Mouse (Mus musculus): ENCODE measurements at regions not wholly inside any gene's neighbourhood (a gene's known extent, or its start where the extent isn't known, plus 50 kb on each side); places are given as distances from the start of the nearest gene placed in this dataset.

GRCm38 (mm10) chr13:81852309-81852978 is 69.6 kb downstream of the Cetn3 start:
- in situ Hi-C loops (cut with MseI, MboI), result no loop called here

GRCm38 (mm10) chr13:81856072-81856471 is 73.2 kb downstream of the Cetn3 start:
- in situ Hi-C loops (cut with MseI, MboI), result no loop called here

- in situ Hi-C loops (cut with MseI, MboI), result no loop called here
Observed at GRCm38 (mm10) chr13:81860683-81861082, 77.8 kb downstream of the Cetn3 start.

DNA sequence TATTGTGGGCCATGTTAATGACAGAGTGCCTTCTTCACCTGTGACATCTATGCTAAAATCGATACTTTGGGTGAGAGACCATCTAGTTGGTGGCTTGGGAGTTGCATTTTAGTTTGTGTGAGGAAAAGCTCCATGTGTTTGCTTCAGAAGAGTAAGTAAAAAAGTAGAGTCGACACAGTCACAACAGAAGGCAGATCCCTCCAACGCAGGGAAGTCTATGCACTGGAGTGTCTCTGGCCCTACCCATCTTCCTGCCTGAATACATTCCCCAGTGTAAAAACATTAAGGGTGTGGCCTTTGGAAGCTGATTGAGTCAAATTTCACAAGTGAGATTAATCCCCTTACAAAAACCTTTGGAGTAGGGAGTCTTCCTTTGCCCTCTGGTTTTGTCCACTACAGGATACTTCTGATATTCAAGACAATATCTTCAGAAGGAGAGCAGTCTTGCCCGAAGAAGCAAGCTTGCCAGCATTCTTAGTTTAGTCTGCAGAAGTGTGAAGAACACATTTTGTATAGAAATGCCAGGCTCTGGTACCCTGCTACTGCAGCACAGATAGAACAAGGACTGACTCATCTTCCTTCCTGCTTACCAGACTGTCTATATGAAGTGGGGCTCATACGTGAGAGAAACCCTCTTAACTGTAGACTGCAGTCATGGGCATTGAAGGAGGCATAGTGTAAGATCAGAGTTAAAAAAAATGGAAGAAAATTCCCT is 79.2 kb downstream of the Cetn3 start:
- in situ Hi-C loops (cut with MseI, MboI), result no loop called here

DNA sequence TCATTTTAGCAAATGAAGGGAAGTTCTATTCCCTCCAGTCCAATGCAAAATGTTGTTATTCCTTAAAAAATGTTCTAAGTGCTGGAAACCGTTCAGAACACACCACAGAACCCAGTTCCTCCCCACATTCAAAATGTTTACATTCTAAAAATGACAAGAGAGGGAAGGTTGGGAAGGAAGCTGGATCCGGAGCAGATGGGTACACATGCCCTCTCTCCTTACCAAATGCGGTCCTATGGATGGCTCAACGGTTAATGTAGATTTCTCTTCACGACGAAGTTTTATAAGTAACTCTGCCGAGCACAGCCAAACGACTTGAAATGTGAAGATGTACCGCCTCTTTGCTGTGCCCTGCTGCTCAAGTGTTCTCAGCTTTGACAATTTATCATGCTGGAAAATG is 88.3 kb downstream of the Cetn3 start:
- in situ Hi-C loops (cut with MseI, MboI), result no loop called here

GRCm38 (mm10) chr13:81885879-81886278 is 103.0 kb downstream of the Cetn3 start:
- in situ Hi-C loops (cut with MseI, MboI), result no loop called here

DNA sequence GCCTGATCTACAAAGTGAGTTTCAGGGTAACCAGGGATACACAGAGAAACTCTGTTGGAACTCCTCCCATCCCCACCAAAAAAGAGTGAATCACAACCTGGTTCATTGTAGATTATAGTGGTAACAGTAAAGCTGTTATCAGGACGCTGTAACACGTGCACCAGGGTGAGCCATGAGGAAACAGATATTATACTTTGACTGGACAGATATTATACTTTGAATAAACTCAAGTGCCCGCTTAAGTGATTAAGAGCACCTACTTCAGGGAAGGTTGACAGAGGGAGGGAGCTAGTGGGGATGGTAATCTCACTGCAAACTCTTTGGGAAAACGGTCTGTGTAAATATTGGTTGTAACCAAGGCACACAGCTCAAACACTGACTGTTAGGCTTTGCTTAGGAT is 147.4 kb downstream of the Cetn3 start:
- in situ Hi-C loops (cut with MseI, MboI), result no loop called here

GRCm38 (mm10) chr13:81931199-81931598 is 148.3 kb downstream of the Cetn3 start:
- in situ Hi-C loops (cut with MseI, MboI), result no loop called here

DNA sequence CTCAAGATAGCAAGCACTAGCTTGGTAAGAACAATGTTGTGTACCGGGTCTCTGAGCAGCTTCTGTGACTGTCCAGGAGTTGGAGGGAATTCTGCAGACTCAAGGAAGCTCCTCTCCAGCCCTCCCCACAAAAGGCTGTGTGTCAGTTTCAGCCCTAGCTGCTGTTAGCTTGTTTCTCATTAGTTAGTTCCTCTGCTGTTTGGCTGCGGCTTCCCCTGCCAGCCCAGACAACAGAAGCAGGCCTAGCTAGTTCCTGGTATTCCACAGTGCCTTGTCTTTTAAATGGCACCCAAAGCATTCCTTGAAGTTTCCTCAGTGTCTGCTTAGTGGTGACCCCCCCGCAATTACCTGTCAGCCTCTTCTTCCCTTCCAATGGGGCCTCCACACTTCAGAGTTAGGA is 154.2 kb downstream of the Cetn3 start:
- in situ Hi-C loops (cut with MseI, MboI), result no loop called here

- in situ Hi-C loops (cut with MseI, MboI), result no loop called here
Observed at GRCm38 (mm10) chr13:81944047-81944446, 161.2 kb downstream of the Cetn3 start.

DNA sequence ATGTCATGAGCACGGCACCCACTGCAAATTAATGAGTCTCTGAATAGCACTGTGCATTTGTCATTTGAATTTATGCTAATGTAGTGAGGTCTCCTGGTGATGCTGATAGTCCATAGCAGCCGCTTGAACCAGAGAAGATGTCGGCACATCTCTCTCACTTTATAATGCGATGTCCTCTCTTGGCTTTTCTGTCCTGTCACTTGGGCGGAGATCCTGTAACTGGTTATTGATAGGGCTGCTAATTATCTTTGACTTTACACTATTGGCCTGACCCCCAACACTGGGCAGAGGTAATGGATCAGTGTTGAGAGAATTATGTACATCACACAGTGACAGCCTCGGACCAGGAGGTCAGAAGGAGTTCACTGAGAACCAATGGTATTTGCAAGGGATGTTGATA is 161.6 kb downstream of the Cetn3 start:
- in situ Hi-C loops (cut with MseI, MboI), result no loop called here

GRCm38 (mm10) chr13:81945741-81946140 is 162.9 kb downstream of the Cetn3 start:
- in situ Hi-C loops (cut with MseI, MboI), result no loop called here

DNA sequence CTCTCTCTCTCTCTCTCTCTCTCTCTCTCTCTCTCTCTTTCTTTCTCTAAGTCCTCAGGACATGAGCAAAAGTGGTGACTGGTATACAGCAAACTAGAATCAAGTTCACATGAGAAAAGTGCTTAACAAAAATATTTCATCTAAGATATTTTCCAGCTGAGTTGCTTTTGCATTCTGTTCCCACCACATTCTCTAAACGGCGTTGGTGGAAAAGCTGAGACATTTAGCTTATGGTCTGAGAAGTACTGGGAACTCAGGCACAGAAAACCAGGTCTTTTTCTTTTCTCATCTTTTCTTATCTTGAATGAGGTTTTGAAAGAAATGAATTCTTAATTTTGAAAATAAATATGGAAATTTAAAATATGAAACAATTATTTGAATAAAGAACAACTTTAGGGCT is 182.6 kb downstream of the Cetn3 start:
- in situ Hi-C loops (cut with MseI, MboI), result loop anchor here in 1 of 2 experiments (25.0 kb wide), 1 partner anchor 1672 kb away; no protein-coding TSS in a partner anchor

DNA sequence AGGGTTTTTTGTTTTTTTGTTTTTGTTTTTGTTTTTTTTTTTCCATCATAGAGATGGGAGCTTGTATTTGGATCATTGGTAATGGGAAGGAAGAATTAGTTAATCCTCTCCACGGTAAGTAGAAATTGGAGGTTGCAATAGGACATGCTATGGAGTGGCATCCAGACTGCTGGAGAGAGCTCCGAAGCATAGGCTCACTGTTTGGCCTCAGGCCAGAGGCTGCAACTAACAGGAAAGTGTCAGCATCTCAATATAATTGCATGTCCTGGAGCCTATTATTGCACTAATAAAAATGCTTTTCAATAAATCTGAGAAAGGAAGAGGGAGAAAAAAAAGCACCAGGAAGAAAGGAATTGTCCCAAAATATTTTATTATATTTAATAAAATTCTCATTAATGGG is 193.0 kb downstream of the Cetn3 start:
- in situ Hi-C loops (cut with MseI, MboI), result no loop called here

DNA sequence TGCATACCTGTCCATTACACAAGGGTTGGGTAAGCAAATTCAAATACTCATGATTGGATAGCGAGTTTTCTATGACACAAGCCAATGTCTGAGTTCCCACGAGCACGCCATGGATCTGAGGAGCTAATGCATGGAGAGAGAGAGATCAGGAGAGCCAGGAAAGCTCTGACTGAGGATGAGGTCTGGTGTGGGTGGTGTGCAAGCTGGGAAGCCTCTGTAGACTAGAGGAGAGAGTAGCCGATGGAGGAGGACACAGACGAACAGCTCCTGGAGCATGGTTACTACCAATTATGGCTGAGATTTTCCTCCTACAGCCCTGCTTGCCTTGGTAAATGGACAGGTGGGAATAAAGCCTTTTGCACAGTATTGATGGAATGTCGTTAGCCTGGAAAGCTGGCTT is 195.1 kb downstream of the Cetn3 start:
- in situ Hi-C loops (cut with MseI, MboI), result no loop called here

DNA sequence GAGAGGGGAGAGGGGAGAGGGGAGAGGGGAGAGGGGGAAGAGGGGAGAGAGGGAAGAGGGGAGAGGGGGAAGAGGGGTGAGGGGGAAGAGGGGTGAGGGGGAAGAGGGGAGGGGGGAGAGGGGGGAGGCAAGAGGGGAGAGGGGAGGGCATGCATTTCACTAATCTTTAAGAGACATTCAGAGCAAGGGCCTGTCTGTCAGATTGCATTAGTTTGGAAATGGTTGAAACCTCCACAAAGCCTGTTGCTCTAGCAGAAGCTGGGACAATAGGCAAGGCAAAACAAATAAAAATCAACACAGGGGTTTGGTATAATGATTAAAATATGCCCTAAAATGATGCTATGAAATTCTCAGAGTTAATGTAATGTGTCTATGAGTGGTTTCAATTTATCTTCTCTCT is 196.4 kb downstream of the Cetn3 start:
- in situ Hi-C loops (cut with MseI, MboI), result no loop called here

DNA sequence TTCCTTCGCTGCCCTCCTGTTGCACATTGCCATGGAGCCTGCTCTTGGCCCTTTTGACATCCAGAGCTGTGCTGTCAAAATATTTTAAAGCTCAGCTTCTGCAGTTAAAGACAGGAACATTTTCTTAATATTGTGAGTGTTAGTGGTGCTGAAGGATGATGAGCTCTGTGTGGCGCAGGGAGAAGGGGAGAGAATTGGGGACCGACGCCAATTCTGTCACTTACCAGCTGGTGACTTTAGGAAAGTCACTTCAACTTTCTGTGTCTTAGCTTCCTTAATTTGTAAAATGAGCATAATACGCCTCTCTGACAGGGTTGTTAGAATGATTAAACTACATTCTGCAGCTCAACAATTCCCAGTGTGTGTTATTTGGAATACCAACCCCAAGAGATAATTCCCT is 197.2 kb downstream of the Cetn3 start:
- in situ Hi-C loops (cut with MseI, MboI), result no loop called here

GRCm38 (mm10) chr13:81982491-81982890 is 199.6 kb downstream of the Cetn3 start:
- in situ Hi-C loops (cut with MseI, MboI), result no loop called here

- in situ Hi-C loops (cut with MseI, MboI), result no loop called here
Observed at GRCm38 (mm10) chr13:82000681-82001212, 217.9 kb downstream of the Cetn3 start.

GRCm38 (mm10) chr13:82005929-82006726 is 223.3 kb downstream of the Cetn3 start:
- in situ Hi-C loops (cut with MseI, MboI), result no loop called here

DNA sequence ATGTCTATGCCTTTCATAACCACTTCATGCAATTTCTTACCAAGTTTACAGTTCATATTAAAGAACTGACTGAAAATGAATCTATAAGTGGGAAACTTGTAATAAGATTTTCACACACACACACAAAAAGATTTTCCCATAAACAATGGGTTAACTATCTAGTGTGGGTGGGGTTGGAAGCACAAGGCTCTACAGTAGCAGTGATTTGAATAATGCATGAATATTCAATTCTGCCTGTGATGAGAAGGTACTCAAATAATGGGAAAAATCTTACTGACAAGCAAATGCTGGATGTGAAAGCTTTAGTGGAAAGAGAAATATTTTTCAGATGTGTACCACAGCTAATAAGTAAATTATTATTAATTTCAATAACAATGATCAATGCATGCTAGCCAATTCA is 224.3 kb downstream of the Cetn3 start:
- in situ Hi-C loops (cut with MseI, MboI), result no loop called here

DNA sequence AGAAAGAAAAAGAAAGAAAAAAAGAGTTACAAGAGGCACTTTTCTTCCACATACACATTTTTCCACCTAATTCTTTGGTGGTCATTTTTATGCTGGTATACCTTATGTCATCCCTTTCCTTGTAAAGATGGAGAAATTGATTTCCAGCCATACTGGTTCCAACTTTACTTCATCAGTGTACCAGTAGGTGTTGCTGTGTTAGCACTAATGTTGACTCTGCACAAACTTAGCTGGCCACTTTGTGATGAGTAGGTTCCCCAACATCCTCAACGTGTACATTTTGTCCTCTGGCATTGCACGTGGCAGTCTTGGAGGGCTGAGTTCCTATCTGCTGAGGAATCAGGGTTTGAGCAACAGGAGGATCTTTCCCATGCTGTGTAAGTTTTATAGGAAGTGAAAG is 256.7 kb downstream of the Cetn3 start:
- in situ Hi-C loops (cut with MseI, MboI), result no loop called here

All from mouse trophoblast stem cell (cell line).